Mouse (Mus musculus): Measurements from ENCODE around the gene Lrguk.

GRCm38 (mm10) chr6:34101531-34102396 is 72.5 kb downstream of the Lrguk start:
- no peak for TF ChIP-seq CTCF (IDR thresholded peaks at IDR 0.05; ENCODE audit: low read depth)
- no peak for TF ChIP-seq EP300 (IDR thresholded peaks at IDR 0.05; ENCODE audit: low read depth)
